Mouse (Mus musculus) forebrain, embryonic 11.5 days (tissue): ENCODE results near the gene Gpa33. TPM values are rescaled to one million over a fixed set of nuclear protein-coding genes. Genes with fewer than 3 reads are reported as not detected.

Experiments used
- ATAC-seq: fragments of 200-750 bp; cut with Nextera tagmentation; replicated peaks from 2 replicates; pipeline ENCODE4 v1.8.0; 2017; ENCODE audit warnings: moderate TSS enrichment; ENCODE audit not compliant: low FRiP score
- DNase-seq: peaks from one replicate; pipeline ENCODE4 v3.0.0-alpha.2; 2017; ENCODE audit warnings: low spot score
- H3K27ac ChIP-seq: fragments of 300-500 bp; sonication (generic); 2 replicates; pipeline ENCODE4 v1.5.1; 2014; ENCODE audit warnings: low read depth, low read length
- H3K27me3 ChIP-seq: fragments of 300-500 bp; sonication (generic); 2 replicates; pipeline ENCODE4 v1.6.1; 2014; ENCODE audit warnings: mild to moderate bottlenecking, low read length, mixed read lengths; ENCODE audit not compliant: control insufficient read depth, insufficient read depth
- H3K36me3 ChIP-seq: fragments of 300-500 bp; sonication (generic); 2 replicates; pipeline ENCODE4 v1.6.1; 2014; ENCODE audit warnings: mild to moderate bottlenecking, low read length, moderate library complexity, mixed read lengths; ENCODE audit not compliant: control insufficient read depth, insufficient read depth
- H3K4me1 ChIP-seq: fragments of 300-500 bp; sonication (generic); replicated peaks from 2 replicates; pipeline ENCODE4 v1.6.1; 2014; ENCODE audit warnings: low read length, mixed read lengths; ENCODE audit not compliant: control insufficient read depth, insufficient read depth
- H3K4me2 ChIP-seq: fragments of 300-500 bp; sonication (generic); 2 replicates; pipeline ENCODE4 v1.6.1; 2014; ENCODE audit warnings: low read depth, mild to moderate bottlenecking, low read length, moderate library complexity, mixed read lengths; ENCODE audit not compliant: severe bottlenecking
- H3K4me3 ChIP-seq: fragments of 300-500 bp; sonication (generic); 2 replicates; pipeline ENCODE4 v1.5.1; 2014; ENCODE audit warnings: low read depth, low read length
- H3K9ac ChIP-seq: fragments of 300-500 bp; sonication (generic); 2 replicates; pipeline ENCODE4 v1.6.1; 2014; ENCODE audit warnings: low read length
- H3K9me3 ChIP-seq: fragments of 300-500 bp; sonication (generic); 2 replicates; pipeline ENCODE4 v1.6.1; 2016; ENCODE audit warnings: low read length, mixed read lengths; ENCODE audit not compliant: control insufficient read depth
- WGBS: fragments of 180-500 bp; shearing (Covaris S2); extraction: QIAGEN DNeasy Blood & Tissue Kit; methylation state at CpG from one replicate; pipeline ENCODE4 v1.1.7; 2014; 5-methylcytosine and 5-hydroxymethylcytosine counted together
- polyA plus RNA-seq: library from polyadenylated mRNA; unstranded; fragments of >200 nt; fragmentation: Nextera tagmentation; extraction: Ambion mirVana; gene quantifications from 2 replicates; pipeline ENCODE4 v1.2.1, GENCODE M21; 2014

Gene Gpa33
- polyA plus RNA-seq, 1 experiment from 2014 or later, result 0.12 TPM

DNA sequence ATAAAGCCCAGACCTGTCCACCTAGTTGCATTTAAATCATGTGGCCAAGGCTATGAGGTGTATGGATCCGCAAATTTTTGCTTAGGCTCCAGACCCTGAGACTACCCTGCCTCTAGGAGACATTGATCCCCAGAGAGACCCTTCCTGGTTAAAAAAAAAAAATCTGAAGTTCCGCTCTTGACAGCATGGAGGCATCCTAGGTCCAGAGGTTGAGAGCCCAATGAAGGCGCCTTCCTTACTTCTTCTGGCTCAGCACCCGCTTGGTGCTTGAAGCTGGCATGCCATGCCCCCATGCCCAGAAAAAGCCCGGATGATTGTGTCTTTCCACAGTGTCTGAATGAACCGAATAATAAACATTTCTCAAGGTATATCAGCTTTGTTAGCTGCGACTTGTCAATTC lies 51.5 kb downstream of the Gpa33 start:
- Histone ChIP-seq H3K27ac (no peak overlapping the region), H3K9ac (no peak overlapping the region), H3K4me3 (no peak overlapping the region), H3K36me3 (no peaks in the 10 kb centered on the region), H3K9me3 (no peaks in the 10 kb centered on the region), H3K4me1 (no peaks in the 10 kb centered on the region), H3K4me2 (no peak overlapping the region), H3K27me3 (no peaks in the 10 kb centered on the region)
- WGBS, result 89% methylated on average over 7 of the region's 7 CpGs
- DNase-seq (no peak), ATAC-seq (no peak)

GRCm38 (mm10) chr1:166182952-166183627 lies 53.1 kb downstream of the Gpa33 start:
- no peaks in the 10 kb centered on the region for H3K4me1 ChIP-seq
- H3K27ac ChIP-seq, result no peak overlapping the region
- H3K9me3 ChIP-seq, result no peaks in the 10 kb centered on the region
- H3K27me3 ChIP-seq, result no peaks in the 10 kb centered on the region
- H3K4me3 ChIP-seq, result no peak overlapping the region
- ATAC-seq (no peak), DNase-seq (no peak)
- H3K36me3 ChIP-seq, result no peaks in the 10 kb centered on the region
- no peak overlapping the region for H3K9ac ChIP-seq
- WGBS, result 88% methylated on average over 10 of the region's 10 CpGs
- no peak overlapping the region for H3K4me2 ChIP-seq

DNA sequence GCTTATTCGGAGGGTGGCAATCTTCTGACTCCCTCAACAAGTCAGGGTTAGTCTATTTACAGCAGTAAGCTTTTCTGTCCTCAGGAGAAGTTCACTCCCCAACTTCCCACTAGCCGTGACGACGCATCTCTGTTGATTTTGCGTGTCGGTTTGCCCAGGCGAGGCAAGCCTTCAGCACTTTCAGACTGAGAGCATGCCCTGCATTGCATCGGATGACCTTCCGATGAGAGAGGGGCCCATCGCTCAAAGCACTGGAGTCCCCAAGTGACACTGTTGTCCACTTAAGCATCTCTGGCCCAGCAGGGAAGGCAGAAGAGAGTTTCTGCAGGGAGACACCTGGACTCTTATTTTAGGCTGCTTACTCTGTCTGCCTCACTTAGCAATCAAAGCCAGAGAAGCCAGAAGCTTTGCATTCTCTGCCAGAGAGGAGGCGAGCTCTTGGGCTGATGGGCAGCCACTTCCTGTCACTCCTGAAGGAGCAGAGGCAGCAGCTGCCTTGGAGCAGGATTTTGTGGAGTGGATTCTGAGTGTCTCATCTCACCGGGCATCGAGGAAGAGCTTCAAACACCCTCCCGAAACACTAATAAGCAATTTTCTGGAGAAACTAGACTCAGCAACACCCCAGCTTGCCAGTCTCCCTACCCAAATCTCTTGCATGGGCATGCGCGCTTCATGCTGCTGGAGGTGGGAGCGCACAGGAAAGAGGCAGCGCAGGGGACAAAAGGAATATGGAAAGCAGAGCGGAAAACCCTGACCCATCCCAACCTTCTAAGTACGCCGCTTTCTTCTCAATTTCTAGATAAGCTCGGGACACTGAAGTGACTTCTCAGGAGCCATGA lies 54.6 kb downstream of the Gpa33 start:
- Histone ChIP-seq H3K4me1 (no peaks in the 10 kb centered on the region), H3K27ac (no peak overlapping the region), H3K9me3 (no peaks in the 10 kb centered on the region), H3K4me3 (no peak overlapping the region), H3K36me3 (no peaks in the 10 kb centered on the region), H3K9ac (no peak overlapping the region), H3K27me3 (no peaks in the 10 kb centered on the region), H3K4me2 (no peak overlapping the region)
- WGBS, result 86% methylated on average over 22 of the region's 22 CpGs
- no peak for ATAC-seq
- DNase-seq, result no peak

GRCm38 (mm10) chr1:166185357-166185756 lies 55.3 kb downstream of the Gpa33 start:
- H3K4me3 ChIP-seq, result no peak overlapping the region
- H3K4me2 ChIP-seq, result no peak overlapping the region
- DNase-seq (no peak), ATAC-seq (no peak)
- WGBS, result 88% methylated on average over 5 of the region's 5 CpGs
- H3K36me3 ChIP-seq, result no peaks in the 10 kb centered on the region
- no peak overlapping the region for H3K9ac ChIP-seq
- no peaks in the 10 kb centered on the region for H3K27me3 ChIP-seq
- no peaks in the 10 kb centered on the region for H3K4me1 ChIP-seq
- H3K27ac ChIP-seq, result no peak overlapping the region
- H3K9me3 ChIP-seq, result no peaks in the 10 kb centered on the region

GRCm38 (mm10) chr1:166189821-166190220 lies 59.8 kb downstream of the Gpa33 start:
- Histone ChIP-seq H3K27ac (no peak overlapping the region), H3K27me3 (no peaks in the 10 kb centered on the region), H3K4me1 (no peaks in the 10 kb centered on the region), H3K36me3 (no peaks in the 10 kb centered on the region), H3K9me3 (no peaks in the 10 kb centered on the region), H3K4me2 (no peak overlapping the region), H3K9ac (no peak overlapping the region), H3K4me3 (no peak overlapping the region)
- DNase-seq, result no peak
- WGBS, result 66% methylated on average over 4 of the region's 4 CpGs
- ATAC-seq, result no peak

DNA sequence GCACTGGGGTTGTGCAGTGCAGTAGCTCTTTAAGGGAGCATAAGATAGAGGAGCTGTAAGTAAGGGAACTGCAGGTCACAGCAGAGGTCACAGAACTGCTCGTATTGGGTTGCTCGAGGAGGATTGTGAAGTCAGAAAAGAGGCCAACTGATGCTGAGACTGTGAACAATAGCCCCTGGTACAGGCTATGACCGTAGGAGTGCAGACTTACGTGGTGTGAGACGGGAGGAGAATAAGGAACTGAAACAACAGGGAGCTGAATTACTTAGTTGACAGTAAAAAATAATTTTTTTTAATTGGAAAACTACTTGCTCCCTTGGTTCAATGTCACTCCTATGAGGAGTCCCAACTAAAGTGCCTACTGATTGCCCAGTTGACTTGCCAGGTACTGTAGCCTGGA lies 74.1 kb downstream of the Gpa33 start:
- 22% methylated on average over 5 of the region's 5 CpGs for WGBS
- no peaks in the 10 kb centered on the region for H3K9me3 ChIP-seq

GRCm38 (mm10) chr1:166205159-166205558 lies 75.1 kb downstream of the Gpa33 start:
- Histone ChIP-seq H3K4me3 (no peak overlapping the region), H3K36me3 (no peaks in the 10 kb centered on the region), H3K9me3 (no peaks in the 10 kb centered on the region), H3K27me3 (no peaks in the 10 kb centered on the region), H3K4me1 (no peaks in the 10 kb centered on the region), H3K9ac (no peak overlapping the region), H3K27ac (no peak overlapping the region), H3K4me2 (no peak overlapping the region)
- ATAC-seq (no peak), DNase-seq (no peak)
- 88% methylated on average over 3 of the region's 3 CpGs for WGBS

More for the DNA sequence above, 74.1 kb downstream of the Gpa33 start:
- Histone ChIP-seq H3K4me1 (no peaks in the 10 kb centered on the region), H3K4me3 (no peak overlapping the region), H3K27me3 (no peaks in the 10 kb centered on the region), H3K4me2 (no peak overlapping the region), H3K9ac (no peak overlapping the region), H3K27ac (no peak overlapping the region), H3K36me3 (no peaks in the 10 kb centered on the region)
- no peak for DNase-seq
- no peak for ATAC-seq

GRCm38 (mm10) chr1:166209371-166209770 lies 79.3 kb downstream of the Gpa33 start:
- no peaks in the 10 kb centered on the region for H3K27me3 ChIP-seq
- DNase-seq (no peak), ATAC-seq (no peak)
- H3K36me3 ChIP-seq, result no peaks in the 10 kb centered on the region
- no peak overlapping the region for H3K27ac ChIP-seq
- no peak overlapping the region for H3K9ac ChIP-seq
- H3K4me3 ChIP-seq, result no peak overlapping the region
- H3K4me1 ChIP-seq, result no peaks in the 10 kb centered on the region
- no peaks in the 10 kb centered on the region for H3K9me3 ChIP-seq
- 87% methylated on average over 6 of the region's 6 CpGs for whole genome bisulfite sequencing
- no peak overlapping the region for H3K4me2 ChIP-seq
